Mouse (Mus musculus) c-Kit-negative CD71-positive TER-119-positive erythroid progenitor cells, embryonic 14.5 days (primary cell): ENCODE data around the gene Nfkbib.

ENCODE experiments used
- DNase-seq: peaks from one replicate; pipeline ENCODE4 v3.0.0-alpha.2; 2013; ENCODE audit warnings: low read depth, low spot score

Gene Nfkbib

DNA sequence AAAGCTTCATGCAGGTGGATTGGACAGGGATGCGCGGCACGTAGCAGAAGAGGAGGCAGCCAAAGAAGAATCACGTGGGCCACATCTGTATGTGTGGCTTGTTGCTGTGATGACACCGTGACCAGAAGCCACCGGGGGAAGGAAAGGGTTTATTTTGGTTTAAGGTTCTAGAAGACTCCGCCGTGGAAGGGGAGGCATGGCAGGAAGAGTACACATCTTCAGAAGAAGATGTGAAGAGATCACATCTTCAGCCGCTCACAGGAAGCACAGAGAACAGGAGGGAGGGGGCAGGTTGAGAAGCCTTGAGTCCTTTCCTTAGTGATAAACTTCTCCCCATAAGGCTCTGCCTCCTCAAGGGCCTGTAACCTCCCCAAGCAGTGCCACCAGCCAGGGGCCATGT is 32.7 kb upstream of the Nfkbib start:
- no peak for DNase-seq

DNA sequence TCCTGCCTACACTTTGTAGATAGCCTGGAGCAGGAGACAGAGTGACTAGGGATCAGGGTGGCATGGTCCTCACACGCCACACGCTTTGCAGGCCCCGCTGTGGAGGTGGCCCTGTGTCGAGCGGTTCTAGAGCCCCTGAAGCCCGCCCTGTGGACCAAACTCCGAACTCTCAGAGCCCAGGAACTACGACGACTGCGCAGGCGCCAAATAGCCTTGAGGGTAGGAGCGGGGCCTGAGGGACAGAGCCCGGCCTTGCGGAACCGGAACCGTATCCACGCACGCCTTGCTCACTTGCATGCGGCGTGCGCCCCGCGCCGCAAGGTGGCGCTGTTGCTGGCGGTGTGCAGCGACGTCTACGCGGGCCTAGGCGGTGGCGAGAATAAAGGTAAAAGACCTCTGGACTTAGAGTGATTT is 29.3 kb upstream of the Nfkbib start:
- DNase-seq: peak; percentile 57

GRCm38 (mm10) chr7:28795832-28796231 is 28.5 kb upstream of the Nfkbib start:
- no peak for DNase-seq

DNA sequence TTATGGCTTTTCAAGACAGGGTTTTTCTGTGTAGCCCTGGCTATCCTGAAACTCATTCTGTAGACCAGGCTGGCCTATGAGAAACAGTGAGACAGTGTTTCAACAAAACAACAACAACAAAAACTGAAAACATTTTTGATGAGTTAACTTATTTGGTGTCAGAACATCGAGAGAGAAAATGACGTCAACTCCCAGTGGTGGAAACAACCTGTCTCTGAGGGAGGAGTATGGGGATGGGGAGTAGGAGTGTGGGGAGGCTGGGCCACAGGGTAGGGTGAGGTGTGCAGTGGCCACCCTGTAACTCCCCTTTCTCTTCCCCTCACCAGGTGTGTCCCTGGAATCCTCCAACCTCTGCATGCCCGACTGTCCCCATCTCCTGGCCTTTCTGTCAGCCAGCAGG is 27.2 kb upstream of the Nfkbib start:
- no peak for DNase-seq

- DNase-seq: no peak
Observed at GRCm38 (mm10) chr7:28793834-28794233, 26.5 kb upstream of the Nfkbib start.

DNA sequence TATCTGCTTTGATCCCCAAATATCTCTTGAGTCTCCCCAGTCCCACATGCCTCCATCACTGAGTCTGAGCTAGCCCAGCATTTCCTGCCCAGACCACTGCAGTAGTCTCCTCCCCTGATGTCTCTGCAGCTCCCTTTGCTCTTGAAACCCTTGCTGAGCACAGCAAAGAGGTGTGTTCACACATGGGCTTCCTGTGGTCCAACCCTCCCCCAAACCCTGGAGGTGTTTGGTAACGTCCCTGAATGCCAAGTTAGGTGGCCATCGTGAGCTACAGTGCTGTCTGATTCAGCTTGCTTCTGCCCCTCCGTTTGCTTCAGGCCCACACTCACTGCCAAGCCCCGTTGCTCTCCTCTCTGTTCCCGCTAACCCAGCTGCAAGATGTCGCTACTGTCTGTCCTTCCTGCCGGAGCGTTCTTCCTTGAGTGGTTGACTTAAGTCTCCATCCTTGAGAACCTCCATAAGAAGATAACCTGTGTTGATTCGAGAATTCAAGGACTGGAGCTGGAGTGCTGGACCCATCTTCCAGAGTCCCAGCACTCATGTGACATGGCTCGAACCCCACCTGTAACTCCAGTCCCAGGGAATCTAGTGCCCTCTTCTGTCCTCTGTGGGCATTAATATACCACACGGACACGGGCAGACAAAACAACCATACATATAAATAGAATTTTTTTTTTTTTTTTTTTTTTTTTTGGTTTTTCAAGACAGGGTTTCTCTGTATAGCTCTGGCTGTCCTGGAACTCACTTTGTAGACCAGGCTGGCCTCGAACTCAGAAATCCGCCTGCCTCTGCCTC is 25.3 kb upstream of the Nfkbib start:
- DNase-seq: no peak

GRCm38 (mm10) chr7:28791706-28792105 is 24.4 kb upstream of the Nfkbib start:
- no peak for DNase-seq

DNA sequence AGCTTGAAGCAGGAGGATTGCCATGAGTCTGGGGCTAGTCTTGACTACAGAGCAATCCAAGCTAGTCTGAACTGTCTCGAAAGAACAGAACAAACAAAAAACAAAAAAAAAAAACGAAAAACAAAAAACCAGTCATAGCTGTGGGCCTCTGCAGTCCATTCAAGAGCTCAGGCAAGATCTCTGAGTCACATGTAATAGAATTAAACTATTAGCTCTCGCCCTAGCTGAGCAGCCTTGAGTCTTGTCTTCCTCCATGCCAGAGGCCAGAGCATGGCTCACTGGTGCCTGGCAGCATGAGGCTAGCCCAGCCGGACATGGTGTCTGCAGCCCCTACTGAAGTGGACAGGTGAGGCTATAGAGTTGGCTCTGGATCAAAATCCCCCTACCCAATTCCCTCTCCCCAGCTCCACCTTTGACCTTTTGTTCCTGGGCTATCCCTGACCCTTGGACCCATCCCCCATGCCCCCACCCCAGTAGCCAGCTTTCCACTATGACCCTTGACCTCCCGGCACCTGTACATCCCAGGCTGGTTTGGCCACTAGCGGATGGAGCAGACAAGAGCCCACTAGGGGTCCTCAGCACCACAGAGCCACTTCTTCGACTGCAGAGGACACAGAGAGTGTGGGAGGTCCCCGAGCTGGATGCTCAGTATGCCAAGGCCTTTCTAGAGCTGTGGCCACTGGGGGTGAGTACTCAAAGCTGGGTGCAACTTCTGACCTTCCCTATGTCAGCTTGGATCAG is 22.9 kb upstream of the Nfkbib start:
- no peak for DNase-seq

DNA sequence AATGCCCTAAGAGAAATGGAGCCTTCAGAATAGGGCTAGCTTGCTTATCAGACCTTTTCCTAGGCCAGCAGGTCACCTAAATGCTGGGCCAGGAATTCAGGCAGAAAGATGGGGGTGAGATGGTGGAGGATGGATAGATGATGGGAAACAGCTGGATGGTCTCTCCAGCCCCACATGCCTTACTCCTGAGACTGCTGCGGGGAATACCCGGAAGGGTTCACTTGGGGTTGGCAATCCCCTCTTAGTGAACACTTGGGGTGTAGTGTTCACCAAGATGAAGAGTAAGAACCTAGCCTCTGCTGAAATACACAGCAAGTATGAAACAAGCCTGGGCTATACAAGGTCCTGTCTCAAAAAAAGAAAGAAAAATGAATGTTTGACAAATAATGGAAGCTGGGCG is 21.9 kb upstream of the Nfkbib start:
- DNase-seq: no peak

DNA sequence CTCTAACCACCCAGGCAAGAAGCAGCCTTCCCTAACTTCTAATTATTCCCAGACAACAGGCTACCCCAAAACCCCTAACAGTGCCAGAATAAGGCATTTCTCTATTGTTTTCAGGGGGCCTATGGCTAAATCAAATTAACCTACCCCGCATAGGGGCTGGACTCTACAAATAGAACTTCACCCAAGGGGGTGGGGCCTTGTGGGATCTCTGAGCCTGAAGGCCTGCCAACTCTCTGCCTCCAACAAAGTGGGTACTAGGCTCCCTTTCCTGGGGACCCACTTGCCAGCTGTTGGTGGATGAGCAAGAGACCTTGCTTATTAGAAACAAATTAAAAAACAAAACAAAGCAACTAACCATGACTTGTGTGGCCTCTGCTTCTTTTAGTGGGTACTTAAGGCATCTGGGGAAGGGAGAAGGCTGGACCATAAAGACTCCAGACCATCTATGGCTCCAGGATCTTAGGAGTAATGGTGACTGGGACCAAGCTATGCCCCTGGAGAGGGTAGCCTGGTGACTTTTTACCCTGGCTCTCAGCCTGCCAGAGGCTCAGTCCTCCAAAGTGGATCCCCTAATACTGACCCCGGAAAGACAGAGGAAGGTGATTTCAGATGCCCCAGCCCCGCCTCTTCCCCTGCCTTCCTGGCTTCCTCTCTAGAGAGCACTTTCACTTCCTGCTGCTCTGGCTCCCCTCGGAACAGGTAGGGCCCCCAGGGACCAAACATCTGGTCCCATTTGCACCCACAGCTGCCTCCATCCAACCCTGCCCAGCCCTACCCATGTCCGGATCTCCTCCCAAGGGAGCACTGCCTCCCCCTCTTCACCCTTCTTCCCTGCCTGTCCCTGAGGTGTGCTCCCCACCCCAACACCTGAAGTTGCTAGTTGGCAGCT is 21.2 kb upstream of the Nfkbib start, which contains the start of gene Rinl:
Gene Rinl, plus strand, starts transcription at position 663 of the 889 bp plus-strand sequence.
- DNase-seq: no peak

DNA sequence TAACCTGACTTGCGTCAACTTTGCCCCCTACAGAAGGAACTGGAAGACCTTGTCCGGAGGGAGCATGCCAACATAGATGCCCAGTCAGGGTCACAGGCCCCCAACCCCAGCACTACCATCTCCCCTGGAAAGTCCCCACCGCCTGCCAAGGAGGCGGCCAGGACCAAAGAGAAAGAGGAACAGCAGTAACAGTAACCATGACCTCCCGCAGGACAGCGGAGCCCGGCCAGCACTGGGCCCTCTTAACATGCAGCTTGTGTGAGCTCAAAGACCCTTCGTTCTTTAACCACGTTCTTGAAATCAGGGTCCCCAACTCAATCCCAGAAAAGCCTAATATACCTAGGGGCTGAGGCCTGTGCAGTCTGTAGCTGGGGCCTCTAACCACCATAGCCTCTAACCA is 20.6 kb upstream of the Nfkbib start:
- DNase-seq: no peak

DNA sequence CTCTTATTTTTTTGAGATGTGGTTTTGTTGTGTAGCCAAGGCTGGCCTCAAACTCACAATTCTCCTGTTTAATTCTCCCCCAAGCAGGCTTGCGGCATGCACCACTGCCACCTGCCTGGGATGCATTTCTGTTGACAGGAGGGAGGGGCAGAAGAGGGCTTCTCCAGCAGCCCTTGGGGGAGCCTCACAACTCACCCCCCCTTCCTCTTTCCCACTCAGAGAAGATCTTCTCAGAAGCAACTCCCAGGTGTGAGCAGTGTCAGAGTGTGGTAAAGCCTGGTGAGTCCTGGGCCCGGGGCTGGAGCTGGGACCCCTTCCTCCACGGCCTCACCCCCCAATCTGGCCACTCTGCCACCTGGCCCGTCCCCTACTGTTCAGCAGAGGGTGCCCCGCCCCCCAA is 17.8 kb upstream of the Nfkbib start:
- DNase-seq: no peak

- DNase-seq: no peak
Observed at GRCm38 (mm10) chr7:28781261-28781663, 13.9 kb upstream of the Nfkbib start.

GRCm38 (mm10) chr7:28780857-28781256 is 13.5 kb upstream of the Nfkbib start:
- no peak for DNase-seq

DNA sequence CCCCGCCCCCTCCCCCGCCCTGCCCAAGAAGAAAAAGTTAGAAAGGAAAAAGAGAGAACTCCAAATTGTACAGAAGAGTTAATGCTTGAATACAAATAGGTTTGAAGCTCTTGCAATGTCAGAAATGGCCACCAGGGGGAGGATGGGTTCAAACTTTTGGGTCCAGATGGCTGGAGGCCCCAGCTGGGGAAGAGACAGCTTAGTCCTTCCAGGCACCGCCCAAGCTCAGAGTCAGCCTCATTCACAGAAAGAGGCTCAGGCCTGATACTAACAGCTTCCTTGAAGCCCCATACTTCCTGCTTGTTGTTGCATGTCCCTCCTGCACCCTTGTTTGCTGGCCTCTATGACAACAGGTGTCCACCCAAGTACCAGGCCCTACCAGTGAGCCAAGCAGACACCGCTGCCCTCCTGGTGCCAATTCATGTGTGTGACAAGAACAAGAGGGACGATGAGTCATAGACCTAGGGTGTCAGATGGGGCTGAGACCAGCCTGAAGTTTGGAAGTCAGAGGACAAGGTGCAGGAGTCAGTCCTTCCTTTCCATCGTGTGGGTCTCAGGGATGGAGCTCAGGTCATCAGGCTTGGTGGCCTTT is 12.9 kb upstream of the Nfkbib start:
- DNase-seq: peak; percentile 79

DNA sequence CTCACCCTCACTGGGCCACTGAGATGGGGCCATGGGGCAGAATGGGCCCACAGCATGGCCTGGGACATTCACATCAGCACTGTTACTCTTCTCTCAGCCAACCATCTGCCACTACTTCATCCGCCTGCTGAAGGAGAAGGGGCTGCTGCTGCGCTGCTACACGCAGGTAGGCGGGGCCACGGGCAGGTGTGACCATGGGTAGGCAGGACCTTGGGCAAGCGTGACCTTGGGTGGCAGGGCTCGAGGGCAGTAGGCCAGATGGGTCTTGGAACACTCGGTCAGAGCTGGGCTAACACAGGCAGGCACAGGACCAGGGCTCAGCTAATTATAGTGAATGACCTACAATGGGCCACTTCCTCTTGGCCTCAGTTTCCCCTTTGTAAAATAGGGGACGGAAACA is 11.5 kb upstream of the Nfkbib start:
- no peak for DNase-seq

DNA sequence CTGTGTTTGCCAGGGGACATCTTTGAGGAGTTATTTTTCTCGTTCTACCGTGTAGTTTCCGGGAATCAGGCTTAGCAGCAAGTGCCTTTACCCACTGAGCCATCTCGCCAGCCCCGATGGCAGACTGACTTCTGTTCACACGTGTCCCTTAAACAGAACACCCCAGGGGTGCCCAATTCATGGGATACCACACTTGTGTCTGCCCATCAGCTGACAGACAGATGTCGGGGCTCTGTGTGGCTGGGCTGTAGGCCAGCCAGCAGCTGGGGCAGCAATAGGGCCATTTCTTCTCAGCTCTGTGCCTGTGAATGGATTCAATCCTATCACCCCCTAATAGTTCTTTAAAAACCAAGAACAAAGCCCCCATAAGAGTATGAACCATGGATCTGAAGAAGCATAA is 7.8 kb upstream of the Nfkbib start:
- no peak for DNase-seq

GRCm38 (mm10) chr7:28774164-28774563 is 6.9 kb upstream of the Nfkbib start:
- no peak for DNase-seq

DNA sequence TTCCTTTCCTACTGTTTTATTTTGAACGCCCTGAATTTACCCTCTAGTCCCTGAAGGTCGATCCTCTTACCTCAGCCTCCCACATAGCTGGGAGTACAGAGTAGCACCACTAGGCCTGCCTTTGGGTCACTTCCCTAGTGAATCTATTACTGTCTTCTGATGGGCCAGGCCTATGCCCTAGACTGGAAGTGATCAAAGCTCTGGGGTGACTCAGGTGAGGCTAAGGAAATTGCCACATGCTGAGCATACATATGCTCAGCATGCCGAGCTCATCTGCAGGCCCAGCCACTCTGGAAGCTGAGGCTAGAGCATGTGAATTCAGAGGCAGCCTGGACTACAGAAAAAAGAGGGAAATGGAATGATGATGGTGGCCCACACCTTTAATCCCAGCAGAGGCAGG is 5.9 kb upstream of the Nfkbib start:
- no peak for DNase-seq

- no peak for DNase-seq
Observed at GRCm38 (mm10) chr7:28771867-28772266, 4.6 kb upstream of the Nfkbib start.

DNA sequence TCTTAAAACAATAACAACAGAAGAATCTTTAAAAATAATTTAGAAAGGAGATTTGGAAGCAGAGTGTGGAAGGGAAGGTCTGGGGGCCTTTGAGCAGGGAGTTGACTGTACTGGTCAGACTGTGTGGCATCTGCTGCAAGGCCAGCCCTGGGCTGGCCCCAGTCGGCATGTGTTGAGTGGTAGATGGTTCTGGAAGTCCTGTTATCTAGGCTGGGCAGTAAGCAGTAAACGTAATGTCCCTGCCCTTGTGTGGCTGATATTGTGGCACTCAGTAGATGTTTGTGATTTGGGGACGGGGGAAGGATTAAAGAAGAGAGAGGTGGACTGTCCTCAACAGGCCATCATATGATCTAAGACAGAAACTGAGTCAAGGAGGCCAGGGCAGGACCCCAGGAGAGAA is 3.0 kb upstream of the Nfkbib start:
- no peak for DNase-seq
